Mouse (Mus musculus): ENCODE results near the gene Prorsd1.

DNA sequence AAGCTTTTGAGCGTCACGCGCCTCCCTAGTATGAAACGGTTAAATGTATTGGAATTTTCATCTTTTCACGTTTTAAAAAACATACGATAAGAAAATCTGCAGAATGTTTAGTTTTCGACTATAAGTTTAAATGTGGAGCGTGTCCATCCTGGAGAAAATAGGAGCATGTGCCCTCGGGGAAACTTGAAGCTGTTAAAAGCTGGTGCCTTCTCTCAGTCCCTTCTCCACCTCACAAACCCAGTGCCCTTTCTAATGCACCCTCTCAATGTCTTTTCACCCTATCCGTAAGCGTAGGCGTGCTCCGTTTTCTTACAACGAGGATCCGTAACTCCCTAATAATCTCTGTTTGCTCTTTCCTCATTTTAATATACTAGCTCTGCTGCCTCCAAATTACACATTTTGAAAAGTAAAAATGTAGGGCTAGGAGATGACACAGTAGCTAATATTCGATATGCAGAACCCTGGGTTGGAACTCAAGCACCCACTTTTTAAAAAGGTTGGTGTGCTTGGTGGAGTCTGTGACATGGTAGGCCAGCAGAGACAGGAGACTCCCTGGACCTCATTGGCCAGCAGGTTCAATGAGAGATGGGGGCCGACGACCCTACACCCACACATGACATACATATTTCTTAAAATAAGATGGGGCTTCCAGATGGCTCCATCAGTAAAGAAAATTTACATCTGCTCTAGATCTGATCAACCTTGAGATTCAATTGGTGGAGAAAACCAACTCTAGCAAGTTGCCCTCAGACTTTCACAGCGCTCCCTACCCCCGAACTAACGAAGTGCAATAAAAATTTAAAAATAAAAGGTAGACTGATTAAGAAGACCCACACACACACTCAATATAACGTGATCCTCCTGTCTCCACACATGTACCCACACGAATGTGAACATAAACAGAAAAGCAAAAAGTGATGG, 33.9 kb upstream of the Prorsd1 start:
- no peak; the same call in 1 of the 2 replicates for TF ChIP-seq POLR2A (IDR thresholded peaks at IDR 0.05; ENCODE audit: low read depth, low read length)
- TF ChIP-seq ZKSCAN1 (IDR thresholded peaks at IDR 0.05; ENCODE audit: borderline replicate concordance, low read depth, low read length): no peak
- TF ChIP-seq POLR2AphosphoS2 (IDR thresholded peaks at IDR 0.05; ENCODE audit: low read depth, low read length): no peak; the same call in 1 of the 2 replicates
- no peak for TF ChIP-seq MAFK (IDR thresholded peaks at IDR 0.05; ENCODE audit: insufficient replicate concordance, low read length)
- TF ChIP-seq EP300 (IDR thresholded peaks at IDR 0.05; ENCODE audit: low read length): no peak
- TF ChIP-seq CTCF (conservative IDR thresholded peaks at IDR 0.05 in 1 of 2, IDR thresholded peaks at IDR 0.05 in 1 of 2; ENCODE audit: low read depth in 2 of 2, low read length in 2 of 2): peak in 1 of 2 experiments; percentile 56; a peak in 2 of 4 replicates
- no peak; the same call in 1 of the 2 replicates for TF ChIP-seq ETS1 (conservative IDR thresholded peaks at IDR 0.05; ENCODE audit: low read depth, low read length)
- TF ChIP-seq MAX (IDR thresholded peaks at IDR 0.05; ENCODE audit: low read length): peak; percentile 9; the same call in 1 of the 2 replicates
- TF ChIP-seq ZMIZ1 (IDR thresholded peaks at IDR 0.05; ENCODE audit: low read depth, low read length): peak; percentile 59; the same call in 1 of the 2 replicates
- no peak for TF ChIP-seq ZNF384 (IDR thresholded peaks at IDR 0.05; ENCODE audit: low read depth, low read length)
- TF ChIP-seq SIN3A (IDR thresholded peaks at IDR 0.05; ENCODE audit: low read length): no peak
- TF ChIP-seq PAX5 (IDR thresholded peaks at IDR 0.05; ENCODE audit: low read length): no peak
- TF ChIP-seq NRF1 (IDR thresholded peaks at IDR 0.05; ENCODE audit: low read depth, low read length): no peak
- peak; percentile 63; the same call in 1 of the 2 replicates for TF ChIP-seq MYC (IDR thresholded peaks at IDR 0.05; ENCODE audit: low read depth, low read length)

Data from CH12.LX (cell line).